Mouse (Mus musculus) ES-Bruce4 (cell line): Measurements from ENCODE around the gene Cyb5b. TPM values are rescaled to one million over a fixed set of nuclear protein-coding genes. Genes with fewer than 3 reads are reported as not detected.

Experiments used
- H3K27ac ChIP-seq: 2 replicates; pipeline ENCODE4 v1.5.1; 2012; ENCODE audit warnings: low read length, inconsistent platforms; ENCODE audit not compliant: insufficient read depth
- H3K27me3 ChIP-seq: 2 replicates; pipeline ENCODE4 v1.6.1; 2012; ENCODE audit warnings: mild to moderate bottlenecking, low read length, inconsistent platforms; ENCODE audit not compliant: control insufficient read depth, poor library complexity, insufficient read depth, severe bottlenecking
- H3K36me3 ChIP-seq: 2 replicates; pipeline ENCODE4 v1.6.1; 2012; ENCODE audit warnings: inconsistent platforms, mild to moderate bottlenecking, low read length, moderate library complexity; ENCODE audit not compliant: control insufficient read depth, poor library complexity, insufficient read depth, severe bottlenecking
- H3K4me1 ChIP-seq: one replicate; pipeline ENCODE4 v1.8.1; 2011; ENCODE audit warnings: low read length; ENCODE audit not compliant: control insufficient read depth, insufficient read depth
- H3K4me3 ChIP-seq: 2 replicates; pipeline ENCODE4 v1.5.1; 2011; ENCODE audit warnings: low read depth, mild to moderate bottlenecking, low read length
- H3K9ac ChIP-seq: 2 replicates; pipeline ENCODE4 v1.6.1; 2012; ENCODE audit warnings: low read depth, mild to moderate bottlenecking, inconsistent platforms; ENCODE audit not compliant: poor library complexity, severe bottlenecking
- H3K9me3 ChIP-seq: replicated peaks from 2 replicates; pipeline ENCODE4 v1.6.1; 2012; ENCODE audit warnings: mild to moderate bottlenecking, low read length, inconsistent platforms; ENCODE audit not compliant: control insufficient read depth, poor library complexity, insufficient read depth, severe bottlenecking
- CTCF ChIP-seq: IDR thresholded peaks from one replicate; pipeline ENCODE4 v1.8.1; 2011; ENCODE audit warnings: low read depth, low read length
- EP300 ChIP-seq: IDR thresholded peaks from 2 replicates; pipeline ENCODE4 v1.6.1; 2011; ENCODE audit warnings: low read depth, low read length; ENCODE audit not compliant: insufficient read depth
- POLR2A ChIP-seq: IDR thresholded peaks from one replicate; pipeline ENCODE4 v1.8.1; 2011; ENCODE audit warnings: low read length; ENCODE audit not compliant: insufficient read depth
- polyA plus RNA-seq: library from polyadenylated mRNA; stranded (reverse); fragments of >200 nt; gene quantifications from 2 replicates; pipeline ENCODE4 v1.2.4, GENCODE M21; 2011; ENCODE audit warnings: low read depth; ENCODE audit not compliant: missing spikeins, insufficient read depth, insufficient read length

Cyb5b gene
- polyA plus RNA-seq, 1 experiment: 102 TPM

DNA sequence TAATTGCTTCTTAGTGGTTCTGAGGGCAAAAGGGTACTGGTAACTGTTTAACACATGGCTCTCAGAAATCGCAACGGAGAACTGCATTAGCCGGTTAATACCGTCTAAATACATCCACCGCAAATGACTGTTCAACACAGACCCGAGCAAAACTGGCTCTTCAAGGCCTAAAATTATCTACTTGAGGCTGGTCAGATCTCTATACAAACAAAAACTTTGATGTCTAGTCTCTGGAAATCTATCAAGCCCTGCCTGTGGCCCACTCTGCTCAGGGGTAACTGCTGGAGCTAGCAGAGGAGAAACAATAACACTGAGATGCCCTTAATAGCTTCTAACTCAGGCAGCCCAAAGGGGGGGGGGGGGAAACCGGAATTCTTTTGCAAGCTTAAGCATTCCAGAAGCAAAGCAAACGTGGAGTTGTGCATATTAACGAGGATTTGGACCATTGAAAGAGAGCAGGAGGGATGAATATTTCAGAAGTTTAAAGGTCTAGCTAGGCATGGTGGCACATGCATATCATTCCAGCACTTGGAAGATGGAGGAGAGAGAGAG, 27.3 kb upstream of the Cyb5b start:
- H3K4me3 ChIP-seq: no peak overlapping the region
- H3K9ac ChIP-seq: no peak overlapping the region
- TF ChIP-seq EP300: no peak
- no peak for TF ChIP-seq POLR2A
- no peak for TF ChIP-seq CTCF
- no peaks in the 10 kb centered on the region for H3K36me3 ChIP-seq
- H3K27me3 ChIP-seq: no peaks in the 10 kb centered on the region
- no peak overlapping the region for H3K27ac ChIP-seq
- no peaks in the 10 kb centered on the region for H3K9me3 ChIP-seq
- peaks cover 7% of the 10 kb centered on the region for H3K4me1 ChIP-seq

DNA sequence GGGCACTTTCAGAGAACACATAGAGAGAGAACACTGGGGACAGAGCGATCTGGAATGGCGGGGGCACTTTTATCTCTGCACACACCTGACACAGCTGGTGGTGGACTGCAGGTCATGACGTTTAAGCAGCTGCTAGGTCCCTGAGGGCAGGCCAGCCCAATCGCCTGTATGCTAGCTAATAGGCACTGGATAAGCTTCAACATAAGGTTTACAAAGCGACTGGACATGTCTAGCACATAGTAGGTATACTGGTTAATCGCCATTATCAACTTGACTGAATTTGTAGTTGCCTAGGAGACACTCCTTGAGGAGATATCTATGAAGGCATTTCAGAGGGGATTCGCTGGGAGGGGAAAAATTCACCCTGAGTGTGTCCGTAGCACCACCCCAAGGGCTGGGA, 26.1 kb upstream of the Cyb5b start:
- no peak overlapping the region for H3K27ac ChIP-seq
- H3K4me3 ChIP-seq: no peak overlapping the region
- H3K27me3 ChIP-seq: no peaks in the 10 kb centered on the region
- peaks cover 4% of the 10 kb centered on the region for H3K4me1 ChIP-seq
- TF ChIP-seq POLR2A (no peak), EP300 (no peak), CTCF (no peak)
- H3K36me3 ChIP-seq: no peaks in the 10 kb centered on the region
- H3K9me3 ChIP-seq: no peaks in the 10 kb centered on the region
- H3K9ac ChIP-seq: 0 out of 2 replicates have a peak overlapping the region, but pooled peaks have one; percentile 16

DNA sequence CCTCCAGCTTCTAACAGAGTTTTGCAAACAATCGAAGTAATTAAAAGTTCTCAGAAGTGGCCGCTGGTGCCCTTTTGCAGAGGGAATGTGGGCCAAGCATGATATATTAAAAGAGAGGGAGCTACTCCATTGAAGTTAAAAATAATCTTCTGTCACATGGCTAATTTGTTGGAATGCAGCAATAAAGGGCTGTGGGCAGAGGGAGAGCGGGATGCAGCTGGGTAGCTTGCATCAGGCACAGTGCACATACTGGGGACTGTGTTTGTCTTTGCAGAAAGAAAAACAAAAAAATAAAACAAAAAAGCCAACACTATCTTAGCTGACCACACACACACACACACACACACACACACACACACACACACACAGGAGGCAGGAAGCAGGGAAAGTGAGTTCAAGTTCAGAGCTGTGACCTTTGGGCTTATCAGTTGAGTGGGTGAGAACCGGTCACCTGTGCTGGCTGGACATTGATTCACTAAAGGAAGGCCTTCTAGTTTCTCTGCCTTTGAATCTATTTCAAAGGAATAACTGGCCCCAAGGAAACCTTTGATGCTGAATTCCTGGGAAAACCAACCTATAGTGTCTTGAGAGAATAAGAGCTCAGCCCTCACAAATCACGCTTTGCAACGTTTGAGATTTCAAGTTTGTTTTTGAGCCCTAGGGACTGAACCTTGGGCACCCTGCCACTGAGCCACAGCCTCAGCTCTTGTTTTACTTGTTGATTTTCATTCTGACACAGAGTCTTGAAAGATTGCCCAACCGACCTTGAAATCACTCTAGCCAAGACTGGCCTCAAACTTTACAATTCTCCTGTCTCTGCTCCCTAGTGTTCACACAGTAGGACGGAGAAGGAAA, 21.0 kb upstream of the Cyb5b start:
- Histone ChIP-seq H3K9me3 (no peaks in the 10 kb centered on the region), H3K9ac (no peak overlapping the region), H3K27ac (no peak overlapping the region), H3K4me1 (peaks cover under 1% of the 10 kb centered on the region), H3K27me3 (no peaks in the 10 kb centered on the region), H3K36me3 (no peaks in the 10 kb centered on the region), H3K4me3 (no peak overlapping the region)
- no peak for TF ChIP-seq POLR2A
- no peak for TF ChIP-seq EP300
- TF ChIP-seq CTCF: no peak

DNA sequence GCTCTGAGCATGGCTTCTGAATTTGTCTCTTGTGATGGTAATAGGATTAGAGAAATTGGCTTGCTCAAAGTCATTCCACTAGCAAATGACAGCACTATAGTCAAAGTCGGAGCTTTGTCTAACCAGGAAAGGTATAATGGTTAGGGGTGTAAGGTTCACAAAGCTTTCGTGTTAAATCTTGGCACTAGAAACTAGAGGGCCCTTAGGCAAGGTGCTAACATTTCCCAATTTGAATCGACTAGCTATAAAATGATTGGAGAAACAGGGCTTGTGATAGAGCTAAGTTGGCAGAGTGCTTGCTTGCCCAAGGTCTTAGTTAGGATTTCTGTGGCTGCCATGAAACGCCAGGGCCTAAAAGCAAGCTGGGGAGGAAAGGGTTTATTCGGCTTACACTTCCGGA, 20.4 kb upstream of the Cyb5b start:
- TF ChIP-seq CTCF: no peak
- no peak for TF ChIP-seq EP300
- TF ChIP-seq POLR2A: no peak
- H3K27me3 ChIP-seq: no peaks in the 10 kb centered on the region
- peaks cover 3% of the 10 kb centered on the region for H3K4me1 ChIP-seq
- no peaks in the 10 kb centered on the region for H3K36me3 ChIP-seq
- no peaks in the 10 kb centered on the region for H3K9me3 ChIP-seq
- no peak overlapping the region for H3K4me3 ChIP-seq
- H3K9ac ChIP-seq: 0 out of 2 replicates have a peak overlapping the region, but pooled peaks have one; percentile 9
- H3K27ac ChIP-seq: no peak overlapping the region

DNA sequence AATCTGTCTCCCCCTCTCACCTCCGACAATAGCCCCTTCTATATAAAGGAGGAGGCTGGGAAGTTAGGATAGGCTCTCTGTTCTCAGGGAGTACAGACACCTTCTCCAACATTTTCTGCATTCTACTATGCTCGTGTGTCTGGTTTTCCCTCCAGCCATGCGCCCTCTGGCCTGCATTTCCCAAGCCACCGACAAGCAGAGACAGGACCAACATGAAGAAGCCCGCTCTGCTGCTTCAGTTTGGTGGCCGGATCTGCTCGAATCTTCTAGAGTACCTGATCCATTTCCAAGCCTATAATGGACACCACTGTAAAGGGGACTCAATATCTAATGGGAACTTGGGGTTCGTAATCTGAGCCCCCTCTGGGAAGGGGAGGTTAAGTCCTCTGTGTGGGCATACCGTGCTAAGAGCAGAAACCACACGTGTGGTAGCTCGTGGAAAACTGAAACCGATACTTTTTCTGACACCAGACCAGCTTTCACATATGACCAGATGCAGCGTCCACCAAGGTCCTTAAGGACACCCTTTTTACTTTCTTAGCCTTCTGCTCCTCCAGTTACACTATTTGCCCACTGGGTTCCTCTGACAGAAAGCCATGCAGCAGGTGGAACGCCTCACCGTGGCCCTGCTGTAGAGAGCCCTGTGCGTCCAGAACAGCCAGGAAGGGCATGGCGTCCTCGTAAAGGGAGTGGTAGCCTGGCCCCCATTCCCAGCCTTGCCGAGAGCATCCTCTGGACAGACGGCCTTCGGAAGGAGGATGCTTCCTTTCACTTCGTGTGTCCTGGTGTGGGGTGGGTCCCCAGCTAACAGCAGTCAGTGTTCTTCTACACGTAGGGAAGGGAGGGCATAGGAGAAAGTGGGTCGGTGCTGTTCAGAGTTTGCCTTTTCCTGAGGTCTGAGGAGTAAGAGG, 17.6 kb upstream of the Cyb5b start:
- no peaks in the 10 kb centered on the region for H3K27me3 ChIP-seq
- H3K9ac ChIP-seq: peak overlapping the region; percentile 75
- TF ChIP-seq CTCF (no peak), POLR2A (no peak), EP300 (no peak)
- peaks cover 3% of the 10 kb centered on the region for H3K4me1 ChIP-seq
- peak overlapping the region; percentile 81 for H3K27ac ChIP-seq
- no peaks in the 10 kb centered on the region for H3K36me3 ChIP-seq
- no peaks in the 10 kb centered on the region for H3K9me3 ChIP-seq
- peak overlapping the region; percentile 37 for H3K4me3 ChIP-seq

DNA sequence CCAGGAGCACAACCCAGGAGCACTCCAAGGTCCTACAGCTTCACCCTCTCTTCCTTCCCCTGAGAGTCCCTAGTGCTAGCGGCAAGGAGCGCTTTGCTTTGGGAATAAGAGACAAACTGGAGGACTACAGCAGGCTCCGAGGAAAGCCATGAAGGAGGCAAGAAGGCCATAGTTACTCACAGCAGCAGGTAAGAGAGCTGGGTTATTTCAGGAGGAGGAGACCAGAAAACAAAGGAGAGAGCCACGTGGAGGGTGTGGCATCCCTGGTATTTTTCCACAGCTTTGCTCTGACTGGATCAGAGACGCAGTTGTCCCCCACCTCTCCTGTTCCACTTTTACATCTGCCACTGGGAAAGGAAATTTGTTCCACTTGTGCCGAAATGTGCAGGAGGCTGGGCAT, 16.6 kb upstream of the Cyb5b start:
- no peaks in the 10 kb centered on the region for H3K27me3 ChIP-seq
- peaks cover 3% of the 10 kb centered on the region for H3K4me1 ChIP-seq
- H3K9me3 ChIP-seq: no peaks in the 10 kb centered on the region
- peak; percentile 41; the same call in 1 of the 2 replicates for TF ChIP-seq EP300
- no peak for TF ChIP-seq CTCF
- peak; percentile 14 for TF ChIP-seq POLR2A
- H3K9ac ChIP-seq: peak overlapping the region; percentile 75
- H3K36me3 ChIP-seq: no peaks in the 10 kb centered on the region
- H3K4me3 ChIP-seq: peak overlapping the region; percentile 43
- H3K27ac ChIP-seq: peak overlapping the region; percentile 81
